Mouse (Mus musculus) limb, embryonic 15.5 days (tissue): ENCODE data around the gene Rufy3. TPM values are rescaled to one million over a fixed set of nuclear protein-coding genes. Genes with fewer than 3 reads are reported as not detected.

Experiments used
- ATAC-seq: fragments of 200-750 bp; cut with Nextera tagmentation; 2 replicates; pipeline ENCODE4 v1.8.0; 2017; ENCODE audit warnings: low read depth, moderate TSS enrichment; ENCODE audit not compliant: insufficient number of reproducible peaks, low FRiP score, low TSS enrichment
- H3K27ac ChIP-seq: fragments of 300-500 bp; sonication (generic); 2 replicates; pipeline ENCODE4 v1.5.1; 2015; ENCODE audit warnings: moderate library complexity, mild to moderate bottlenecking, inconsistent platforms
- H3K27me3 ChIP-seq: fragments of 300-500 bp; sonication (generic); 2 replicates; pipeline ENCODE4 v1.6.1; 2015; ENCODE audit warnings: inconsistent platforms
- H3K36me3 ChIP-seq: fragments of 300-500 bp; sonication (generic); 2 replicates; pipeline ENCODE4 v1.6.1; 2015; ENCODE audit warnings: inconsistent platforms
- H3K4me1 ChIP-seq: fragments of 300-500 bp; sonication (generic); 2 replicates; pipeline ENCODE4 v1.6.1; 2015; ENCODE audit warnings: inconsistent platforms
- H3K4me2 ChIP-seq: fragments of 300-500 bp; sonication (generic); 2 replicates; pipeline ENCODE4 v1.6.1; 2015; ENCODE audit warnings: mild to moderate bottlenecking, inconsistent platforms
- H3K4me3 ChIP-seq: fragments of 300-500 bp; sonication (generic); 2 replicates; pipeline ENCODE4 v1.5.1; 2015; ENCODE audit warnings: mild to moderate bottlenecking, inconsistent platforms
- H3K9ac ChIP-seq: fragments of 300-500 bp; sonication (generic); 2 replicates; pipeline ENCODE4 v1.6.1; 2015; ENCODE audit warnings: inconsistent platforms
- H3K9me3 ChIP-seq: fragments of 300-500 bp; sonication (generic); 2 replicates; pipeline ENCODE4 v1.6.1; 2016; ENCODE audit warnings: inconsistent platforms
- WGBS: fragments of 180-500 bp; shearing (Covaris S2); methylation state at CpG from one replicate; pipeline ENCODE4 v1.1.7; 2015; 5-methylcytosine and 5-hydroxymethylcytosine counted together
- polyA plus RNA-seq: library from polyadenylated mRNA; unstranded; fragments of >200 nt; fragmentation: Nextera tagmentation; extraction: Ambion mirVana; gene quantifications from 2 replicates; pipeline ENCODE4 v1.2.1, GENCODE M21; 2015

Gene Rufy3
- polyA plus RNA-seq, 1 experiment from 2014 or later = 10.6 TPM

GRCm38 (mm10) chr5:88680567-88680966, 115.7 kb downstream of the Rufy3 start:
- H3K4me2 ChIP-seq = no peak overlapping the region
- H3K4me1 ChIP-seq = peaks cover 2% of the 10 kb centered on the region; the same call in 1 of the 2 replicates
- no peak overlapping the region for H3K27ac ChIP-seq
- no peaks in the 10 kb centered on the region for H3K36me3 ChIP-seq
- H3K27me3 ChIP-seq = 0 out of 2 replicates have a peak, but pooled peaks cover 6% of the 10 kb centered on the region
- no peak for ATAC-seq
- H3K9ac ChIP-seq = no peak overlapping the region
- WGBS = 74% methylated on average over 6 of the region's 6 CpGs
- no peak overlapping the region for H3K4me3 ChIP-seq
- H3K9me3 ChIP-seq = no peaks in the 10 kb centered on the region

GRCm38 (mm10) chr5:88683706-88684105, 118.9 kb downstream of the Rufy3 start:
- 75% methylated on average over 9 of the region's 9 CpGs for WGBS
- no peaks in the 10 kb centered on the region for H3K4me1 ChIP-seq
- H3K27ac ChIP-seq = no peak overlapping the region
- H3K4me2 ChIP-seq = no peak overlapping the region
- H3K36me3 ChIP-seq = no peaks in the 10 kb centered on the region
- H3K9me3 ChIP-seq = no peaks in the 10 kb centered on the region
- H3K4me3 ChIP-seq = no peak overlapping the region
- ATAC-seq = no peak
- 0 out of 2 replicates have a peak, but pooled peaks cover 6% of the 10 kb centered on the region for H3K27me3 ChIP-seq
- H3K9ac ChIP-seq = no peak overlapping the region

GRCm38 (mm10) chr5:88684226-88684625, 119.4 kb downstream of the Rufy3 start:
- no peak overlapping the region for H3K4me2 ChIP-seq
- no peaks in the 10 kb centered on the region for H3K9me3 ChIP-seq
- H3K9ac ChIP-seq = no peak overlapping the region
- H3K27me3 ChIP-seq = 0 out of 2 replicates have a peak, but pooled peaks cover 6% of the 10 kb centered on the region
- no peaks in the 10 kb centered on the region for H3K4me1 ChIP-seq
- no peak overlapping the region for H3K27ac ChIP-seq
- 11% methylated on average over 3 of the region's 3 CpGs for WGBS
- no peak for ATAC-seq
- no peaks in the 10 kb centered on the region for H3K36me3 ChIP-seq
- no peak overlapping the region for H3K4me3 ChIP-seq

GRCm38 (mm10) chr5:88685306-88685705, 120.5 kb downstream of the Rufy3 start:
- H3K9ac ChIP-seq = no peak overlapping the region
- no peaks in the 10 kb centered on the region for H3K9me3 ChIP-seq
- ATAC-seq = no peak
- H3K36me3 ChIP-seq = no peaks in the 10 kb centered on the region
- 14% methylated on average over 6 of the region's 6 CpGs for WGBS
- no peak overlapping the region for H3K4me3 ChIP-seq
- H3K27ac ChIP-seq = no peak overlapping the region
- 0 out of 2 replicates have a peak, but pooled peaks cover 6% of the 10 kb centered on the region for H3K27me3 ChIP-seq
- H3K4me1 ChIP-seq = no peaks in the 10 kb centered on the region
- H3K4me2 ChIP-seq = no peak overlapping the region

- Histone ChIP-seq H3K36me3 (no peaks in the 10 kb centered on the region), H3K4me3 (no peak overlapping the region), H3K4me2 (no peak overlapping the region), H3K27ac (no peak overlapping the region), H3K4me1 (no peaks in the 10 kb centered on the region), H3K9ac (no peak overlapping the region), H3K27me3 (0 out of 2 replicates have a peak, but pooled peaks cover 6% of the 10 kb centered on the region), H3K9me3 (no peaks in the 10 kb centered on the region)
- WGBS = 49% methylated on average over 6 of the region's 6 CpGs
- no peak for ATAC-seq
Measured at GRCm38 (mm10) chr5:88685745-88686299, 121.0 kb downstream of the Rufy3 start.

GRCm38 (mm10) chr5:88687996-88688406, 123.2 kb downstream of the Rufy3 start:
- no peak for ATAC-seq
- WGBS = 77% methylated on average over 8 of the region's 8 CpGs
- no peak overlapping the region for H3K4me3 ChIP-seq

GRCm38 (mm10) chr5:88688583-88689187, 123.8 kb downstream of the Rufy3 start:
- H3K9me3 ChIP-seq = no peaks in the 10 kb centered on the region
- ATAC-seq = no peak
- H3K36me3 ChIP-seq = no peaks in the 10 kb centered on the region
- H3K4me3 ChIP-seq = no peak overlapping the region
- H3K9ac ChIP-seq = no peak overlapping the region
- no peaks in the 10 kb centered on the region for H3K4me1 ChIP-seq
- 0 out of 2 replicates have a peak, but pooled peaks cover 6% of the 10 kb centered on the region for H3K27me3 ChIP-seq
- H3K4me2 ChIP-seq = no peak overlapping the region
- no peak overlapping the region for H3K27ac ChIP-seq
- 68% methylated on average over 15 of the region's 15 CpGs for WGBS

More at GRCm38 (mm10) chr5:88687996-88688406, 123.2 kb downstream of the Rufy3 start:
- H3K36me3 ChIP-seq = no peaks in the 10 kb centered on the region
- H3K27me3 ChIP-seq = 0 out of 2 replicates have a peak, but pooled peaks cover 6% of the 10 kb centered on the region
- no peak overlapping the region for H3K9ac ChIP-seq
- H3K9me3 ChIP-seq = no peaks in the 10 kb centered on the region
- no peaks in the 10 kb centered on the region for H3K4me1 ChIP-seq
- no peak overlapping the region for H3K27ac ChIP-seq
- H3K4me2 ChIP-seq = no peak overlapping the region

- Histone ChIP-seq H3K27me3 (0 out of 2 replicates have a peak, but pooled peaks cover 6% of the 10 kb centered on the region), H3K4me3 (no peak overlapping the region), H3K4me2 (no peak overlapping the region), H3K4me1 (no peaks in the 10 kb centered on the region), H3K36me3 (no peaks in the 10 kb centered on the region), H3K9me3 (no peaks in the 10 kb centered on the region), H3K9ac (no peak overlapping the region), H3K27ac (no peak overlapping the region)
- no peak for ATAC-seq
- WGBS = 72% methylated on average over 3 of the region's 3 CpGs
Measured at GRCm38 (mm10) chr5:88689279-88689938, 124.6 kb downstream of the Rufy3 start.

- Histone ChIP-seq H3K4me1 (no peaks in the 10 kb centered on the region), H3K9me3 (no peaks in the 10 kb centered on the region), H3K36me3 (no peaks in the 10 kb centered on the region), H3K27ac (no peak overlapping the region), H3K27me3 (no peaks in the 10 kb centered on the region), H3K4me2 (no peak overlapping the region), H3K4me3 (no peak overlapping the region), H3K9ac (no peak overlapping the region)
- no peak for ATAC-seq
- WGBS = 68% methylated on average over 10 of the region's 10 CpGs
Measured at GRCm38 (mm10) chr5:88690681-88691505, 126.1 kb downstream of the Rufy3 start.

GRCm38 (mm10) chr5:88691506-88692095, 126.8 kb downstream of the Rufy3 start:
- Histone ChIP-seq H3K4me1 (no peaks in the 10 kb centered on the region), H3K4me3 (no peak overlapping the region), H3K4me2 (no peak overlapping the region), H3K27ac (no peak overlapping the region), H3K27me3 (no peaks in the 10 kb centered on the region), H3K36me3 (no peaks in the 10 kb centered on the region), H3K9ac (no peak overlapping the region), H3K9me3 (no peaks in the 10 kb centered on the region)
- 74% methylated on average over 6 of the region's 6 CpGs for WGBS
- ATAC-seq = 0 out of 2 replicates have a peak, but pooled peaks have one; percentile 14

GRCm38 (mm10) chr5:88692586-88692985, 127.7 kb downstream of the Rufy3 start:
- Histone ChIP-seq H3K4me2 (no peak overlapping the region), H3K27me3 (no peaks in the 10 kb centered on the region), H3K4me3 (no peak overlapping the region), H3K9ac (no peak overlapping the region), H3K27ac (no peak overlapping the region), H3K36me3 (no peaks in the 10 kb centered on the region), H3K4me1 (no peaks in the 10 kb centered on the region), H3K9me3 (no peaks in the 10 kb centered on the region)
- ATAC-seq = no peak
- 85% methylated on average over 4 of the region's 4 CpGs for WGBS
